Mouse (Mus musculus) heart, embryonic 16.5 days (tissue): ENCODE results near the gene Kif5c. TPM values are rescaled to one million over a fixed set of nuclear protein-coding genes. Genes with fewer than 3 reads are reported as not detected.

Experiments
- ATAC-seq: fragments of 200-750 bp; cut with Nextera tagmentation; replicated peaks from 2 replicates; pipeline ENCODE4 v1.8.0; 2017; ENCODE audit warnings: moderate number of reproducible peaks; ENCODE audit not compliant: insufficient read depth, low FRiP score; ENCODE audit errors: extremely low read depth
- H3K27ac ChIP-seq: fragments of 300-500 bp; sonication (generic); 2 replicates; pipeline ENCODE4 v1.5.1; 2014; ENCODE audit warnings: mild to moderate bottlenecking, low read length, control low read depth, moderate library complexity
- H3K27me3 ChIP-seq: fragments of 300-500 bp; sonication (generic); 2 replicates; pipeline ENCODE4 v1.6.1; 2014; ENCODE audit warnings: low read length, mixed read lengths; ENCODE audit not compliant: control insufficient read depth, insufficient read depth
- H3K36me3 ChIP-seq: fragments of 300-500 bp; sonication (generic); 2 replicates; pipeline ENCODE4 v1.6.1; 2014; ENCODE audit not compliant: control insufficient read depth, insufficient read depth
- H3K4me1 ChIP-seq: fragments of 300-500 bp; sonication (generic); 2 replicates; pipeline ENCODE4 v1.6.1; 2014; ENCODE audit warnings: low read length, mixed read lengths; ENCODE audit not compliant: control insufficient read depth, insufficient read depth
- H3K4me2 ChIP-seq: fragments of 300-500 bp; sonication (generic); 2 replicates; pipeline ENCODE4 v1.6.1; 2014; ENCODE audit warnings: low read depth, mild to moderate bottlenecking, control low read depth, low read length
- H3K4me3 ChIP-seq: fragments of 300-500 bp; sonication (generic); 2 replicates; pipeline ENCODE4 v1.5.1; 2014; ENCODE audit warnings: mild to moderate bottlenecking, control low read depth, low read length
- H3K9ac ChIP-seq: fragments of 300-500 bp; sonication (generic); 2 replicates; pipeline ENCODE4 v1.6.1; 2014; ENCODE audit warnings: low read length, control low read depth
- H3K9me3 ChIP-seq: fragments of 300-500 bp; sonication (generic); replicated peaks from 2 replicates; pipeline ENCODE4 v1.6.1; 2016; ENCODE audit warnings: low read length; ENCODE audit not compliant: control insufficient read depth
- WGBS: fragments of 180-500 bp; shearing (Covaris S2); extraction: QIAGEN DNeasy Blood & Tissue Kit; methylation state at CpG from one replicate; pipeline ENCODE4 v1.1.7; 2014; 5-methylcytosine and 5-hydroxymethylcytosine counted together
- polyA plus RNA-seq: library from polyadenylated mRNA; unstranded; fragments of >200 nt; fragmentation: Nextera tagmentation; extraction: Ambion mirVana; gene quantifications from 2 replicates; pipeline ENCODE4 v1.2.1, GENCODE M21; 2015

The Kif5c gene
- polyA plus RNA-seq = 0.80 and 0.86 TPM in 2 replicates

DNA sequence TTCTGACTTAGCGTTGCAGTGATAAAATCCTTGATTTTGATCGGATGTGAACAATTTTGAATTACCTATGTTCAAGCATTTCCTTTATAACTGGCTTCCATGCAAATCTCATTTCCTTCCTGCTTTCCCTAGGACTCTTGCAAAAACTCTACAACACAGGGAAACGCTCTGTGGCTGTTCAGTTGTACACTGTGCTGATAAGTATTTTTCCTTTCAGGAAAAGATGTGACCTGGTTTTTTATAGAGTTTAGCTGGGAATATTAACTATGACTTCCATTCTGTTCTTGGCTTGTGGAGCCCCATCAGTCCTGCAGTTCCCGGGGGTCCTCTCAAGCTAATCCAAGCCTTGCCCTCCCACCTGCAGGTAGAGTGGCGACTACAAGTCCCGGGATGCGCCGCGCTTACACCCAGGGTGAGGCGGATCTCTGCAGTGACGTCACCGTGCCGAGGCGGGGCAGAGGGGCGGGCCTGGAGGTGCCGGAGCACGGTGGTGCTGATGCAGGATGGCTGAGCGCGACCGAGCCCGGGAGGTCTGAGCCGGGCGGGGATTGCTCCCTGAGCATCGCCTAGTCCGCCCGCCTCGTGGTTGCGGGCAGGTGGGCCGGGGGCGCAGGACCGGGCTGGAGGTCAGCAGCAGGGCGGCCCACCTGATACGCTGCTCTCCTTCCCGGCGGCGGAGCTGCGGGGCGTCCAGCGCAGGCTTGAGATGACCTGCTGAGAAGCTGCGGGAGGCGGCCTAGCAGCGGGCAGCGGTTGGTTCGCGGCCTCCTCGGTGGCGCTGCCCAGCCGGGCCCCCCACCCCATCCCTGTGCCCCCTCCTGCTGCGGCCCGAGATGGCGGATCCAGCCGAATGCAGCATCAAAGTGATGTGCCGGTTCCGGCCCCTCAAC lies at the start of gene Kif5c:
Gene Kif5c (plus strand): TSS at position 470 of the 890 bp plus-strand sequence.
- no peaks in the 10 kb centered on the region for H3K36me3 ChIP-seq
- peaks cover 6% of the 10 kb centered on the region; the same call in 1 of the 2 replicates for H3K4me1 ChIP-seq
- H3K27ac ChIP-seq = no peak within 1 kb of the TSS
- 4% methylated on average over 53 of the region's 54 CpGs for WGBS
- H3K9me3 ChIP-seq = no peaks in the 10 kb centered on the region; the same call in 1 of the 2 replicates
- H3K27me3 ChIP-seq = peaks cover 25% of the 10 kb centered on the region
- peak within 1 kb of the TSS; percentile 70 for H3K4me3 ChIP-seq
- peak; percentile 92 for ATAC-seq
- peak within 1 kb of the TSS; percentile 95 for H3K4me2 ChIP-seq
- peak within 1 kb of the TSS; percentile 51 for H3K9ac ChIP-seq

DNA sequence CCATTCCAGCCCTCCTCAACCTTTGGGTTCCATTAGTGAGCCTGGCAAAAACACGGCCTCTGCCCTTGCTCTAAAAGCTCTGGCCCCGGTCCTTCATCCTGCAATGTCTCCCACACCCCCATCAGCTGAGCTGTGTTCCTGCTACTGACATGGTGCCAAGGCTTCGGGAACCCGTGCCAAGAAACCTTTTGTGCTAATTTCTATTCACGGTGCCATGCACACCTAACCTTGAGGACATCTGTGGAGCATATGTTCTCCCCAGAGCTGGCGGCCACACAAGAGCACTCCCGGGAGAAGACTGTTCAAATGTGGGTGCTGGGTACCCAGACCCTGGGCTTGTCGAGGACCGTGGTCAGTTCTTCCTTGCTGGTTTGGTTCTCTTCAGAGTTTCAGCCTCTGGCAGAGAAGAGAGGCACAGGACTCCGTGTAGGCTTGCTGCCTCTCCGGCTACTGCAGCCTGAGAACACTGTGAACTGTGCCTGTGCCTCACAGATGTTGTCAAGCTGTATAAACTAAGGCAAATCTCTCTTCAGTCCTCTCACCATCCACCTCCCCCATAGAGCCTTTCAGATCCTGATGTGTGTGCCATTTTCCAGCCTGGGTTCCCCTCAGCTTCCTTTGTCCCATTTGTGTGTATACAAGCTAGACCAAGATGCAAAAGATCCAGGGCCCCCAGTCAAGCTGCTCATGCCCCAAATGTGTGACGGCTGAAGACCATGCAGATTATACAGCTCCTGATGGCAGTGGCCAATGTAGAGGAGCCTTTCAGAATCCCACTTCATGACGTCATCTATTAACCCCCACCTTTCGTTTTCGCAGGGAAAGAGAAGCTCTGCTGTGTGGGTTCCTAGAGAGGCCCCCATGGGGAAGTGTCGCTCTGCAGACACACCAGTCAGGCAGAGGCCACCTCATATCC lies 49.0 kb upstream of the Kif5c start:
- no peaks in the 10 kb centered on the region for H3K27me3 ChIP-seq
- H3K36me3 ChIP-seq = no peaks in the 10 kb centered on the region
- no peaks in the 10 kb centered on the region for H3K9me3 ChIP-seq
- 46% methylated on average over 16 of the region's 16 CpGs for WGBS
- peak; percentile 80 for ATAC-seq
- no peak overlapping the region for H3K9ac ChIP-seq
- H3K4me2 ChIP-seq = peak overlapping the region; percentile 36
- peaks cover 9% of the 10 kb centered on the region for H3K4me1 ChIP-seq
- H3K4me3 ChIP-seq = no peak overlapping the region
- H3K27ac ChIP-seq = 0 out of 2 replicates have a peak overlapping the region, but pooled peaks have one; percentile 9

DNA sequence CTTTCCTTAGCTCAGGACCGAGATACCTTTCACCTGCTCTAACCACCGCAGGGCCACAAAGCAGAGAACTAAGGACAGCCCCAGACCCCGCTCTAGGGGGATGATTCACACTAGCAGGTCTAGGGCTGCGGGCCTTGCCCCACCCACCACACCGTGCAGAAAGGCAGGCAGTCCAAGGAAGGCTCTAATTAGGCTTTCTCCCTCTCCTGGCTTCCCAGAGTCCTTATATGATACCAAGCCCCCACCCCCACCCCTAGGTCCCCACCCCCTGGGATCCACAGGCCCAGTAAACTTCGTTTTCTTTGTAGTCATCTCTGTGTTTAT lies 48.4 kb upstream of the Kif5c start:
- Histone ChIP-seq H3K27me3 (no peaks in the 10 kb centered on the region), H3K9me3 (no peaks in the 10 kb centered on the region), H3K36me3 (no peaks in the 10 kb centered on the region), H3K4me1 (peaks cover 9% of the 10 kb centered on the region), H3K9ac (no peak overlapping the region), H3K4me2 (no peak overlapping the region), H3K4me3 (no peak overlapping the region), H3K27ac (no peak overlapping the region)
- WGBS = 42% methylated on average over 6 of the region's 6 CpGs
- 0 out of 2 replicates have a peak, but pooled peaks have one; percentile 10 for ATAC-seq

DNA sequence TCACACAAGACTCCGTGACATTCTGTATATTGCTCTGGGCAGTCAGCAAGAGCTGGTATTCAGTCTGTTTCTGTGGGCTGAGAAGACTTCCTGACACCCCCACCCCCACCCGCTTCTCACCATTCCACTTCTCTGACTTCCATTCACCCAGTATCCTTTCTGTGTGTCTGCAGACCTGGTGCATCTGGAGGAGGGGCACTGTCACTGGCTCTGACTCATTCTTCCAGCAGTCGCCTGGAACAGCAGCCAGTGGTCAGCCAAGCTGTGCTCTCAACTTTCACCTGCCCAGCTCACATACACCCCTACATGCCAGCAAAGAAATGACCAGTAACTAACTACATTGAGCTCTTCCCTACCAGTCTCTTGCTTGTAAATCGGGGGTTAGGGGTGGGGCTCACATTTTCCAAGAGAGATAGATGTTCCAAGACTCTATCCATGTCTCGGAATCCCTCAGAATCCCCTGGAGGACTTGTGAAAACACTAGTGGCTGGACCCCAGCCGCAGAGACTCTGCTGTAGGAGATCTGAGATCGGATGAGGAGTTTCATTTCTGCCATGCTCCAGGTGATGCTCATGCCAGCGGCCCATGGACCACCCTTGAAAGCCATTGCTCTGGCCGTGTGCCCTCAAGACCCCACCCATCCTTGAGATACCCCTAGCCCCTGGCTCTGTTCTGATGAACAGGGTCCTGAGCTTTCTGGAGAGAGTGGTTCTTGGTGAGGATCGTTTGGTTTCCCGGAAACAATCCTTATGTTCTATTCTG lies 47.8 kb upstream of the Kif5c start:
- 68% methylated on average over 11 of the region's 11 CpGs for WGBS
- Histone ChIP-seq H3K36me3 (no peaks in the 10 kb centered on the region), H3K9ac (no peak overlapping the region), H3K4me2 (no peak overlapping the region), H3K27ac (no peak overlapping the region), H3K9me3 (no peaks in the 10 kb centered on the region), H3K27me3 (no peaks in the 10 kb centered on the region), H3K4me1 (peaks cover 9% of the 10 kb centered on the region), H3K4me3 (no peak overlapping the region)
- ATAC-seq = no peak

DNA sequence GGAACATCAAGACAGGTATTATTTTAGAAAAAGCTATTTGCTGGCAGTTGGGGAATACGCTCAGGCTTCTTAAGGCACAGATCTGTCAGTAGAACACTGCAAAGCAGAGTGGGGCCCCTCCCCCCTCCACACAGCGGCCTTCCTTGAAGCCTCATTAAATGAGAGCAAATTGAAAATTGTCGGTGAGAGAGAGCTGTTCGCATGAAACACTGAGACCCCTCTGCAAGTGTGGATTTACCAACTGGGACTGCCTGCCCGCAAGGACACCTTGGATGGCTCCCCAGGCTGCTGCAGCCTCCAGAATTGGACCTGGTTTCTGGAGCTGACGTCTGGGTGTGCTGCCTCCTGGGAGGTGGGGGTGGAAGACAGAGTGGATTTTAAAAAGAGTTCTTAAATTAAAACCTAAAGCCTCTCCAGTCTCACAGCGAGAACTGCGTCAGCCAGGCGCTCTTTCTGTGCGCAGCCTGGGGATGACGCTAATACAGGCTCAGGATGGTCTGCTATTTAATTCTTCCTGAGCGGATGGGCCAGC lies 46.9 kb upstream of the Kif5c start:
- no peaks in the 10 kb centered on the region for H3K36me3 ChIP-seq
- no peak for ATAC-seq
- no peak overlapping the region for H3K4me2 ChIP-seq
- 64% methylated on average over 12 of the region's 12 CpGs for WGBS
- H3K4me1 ChIP-seq = peaks cover 9% of the 10 kb centered on the region
- H3K9ac ChIP-seq = no peak overlapping the region
- no peak overlapping the region for H3K4me3 ChIP-seq
- no peak overlapping the region for H3K27ac ChIP-seq
- H3K9me3 ChIP-seq = no peaks in the 10 kb centered on the region
- no peaks in the 10 kb centered on the region for H3K27me3 ChIP-seq

DNA sequence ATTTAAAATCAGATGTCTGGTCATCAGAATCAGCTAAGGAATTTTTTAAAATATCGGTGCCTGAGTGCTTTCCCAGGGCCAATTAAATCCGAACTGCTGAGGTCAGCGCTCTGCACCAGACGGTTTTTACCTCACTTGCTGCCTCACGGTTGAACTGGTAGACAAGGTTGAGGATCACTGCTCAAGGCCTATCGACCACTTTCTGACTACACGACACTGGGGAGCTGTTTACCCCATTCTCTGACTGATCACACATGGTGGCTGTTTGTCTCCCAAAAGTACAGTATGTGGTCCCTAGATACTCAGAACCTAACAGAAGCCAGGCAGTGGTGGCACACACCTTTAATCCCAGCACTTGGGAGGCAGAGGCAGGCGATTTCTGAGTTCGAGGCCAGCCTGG lies 46.4 kb upstream of the Kif5c start:
- ATAC-seq = no peak
- H3K27ac ChIP-seq = no peak overlapping the region
- 80% methylated on average over 9 of the region's 9 CpGs for WGBS
- no peaks in the 10 kb centered on the region; the same call in 1 of the 2 replicates for H3K9me3 ChIP-seq
- no peak overlapping the region for H3K4me2 ChIP-seq
- H3K4me3 ChIP-seq = no peak overlapping the region
- H3K4me1 ChIP-seq = peaks cover 9% of the 10 kb centered on the region
- no peaks in the 10 kb centered on the region for H3K27me3 ChIP-seq
- no peak overlapping the region for H3K9ac ChIP-seq
- no peaks in the 10 kb centered on the region for H3K36me3 ChIP-seq

DNA sequence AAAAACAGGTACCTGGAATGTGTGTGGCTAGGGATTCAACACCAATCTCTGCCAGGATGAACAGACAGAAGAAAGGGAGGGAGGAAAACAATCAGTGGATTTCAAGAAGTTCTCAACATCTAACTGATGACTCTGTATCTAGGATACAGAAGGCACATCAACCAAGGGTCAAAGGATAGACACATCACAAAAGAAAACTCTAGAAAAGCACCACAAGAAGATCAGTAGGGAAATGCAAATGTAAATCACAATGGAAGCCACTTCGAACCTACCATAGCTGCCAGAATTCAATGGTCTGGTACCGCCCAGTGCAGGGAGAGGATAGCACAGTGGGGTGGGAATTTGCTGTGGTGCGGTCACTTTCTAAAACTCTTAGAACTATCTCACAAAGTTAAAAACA lies 45.8 kb upstream of the Kif5c start:
- Histone ChIP-seq H3K4me3 (no peak overlapping the region), H3K4me1 (peaks cover 9% of the 10 kb centered on the region), H3K36me3 (no peaks in the 10 kb centered on the region), H3K4me2 (no peak overlapping the region), H3K9me3 (no peaks in the 10 kb centered on the region; the same call in 1 of the 2 replicates), H3K9ac (no peak overlapping the region), H3K27me3 (no peaks in the 10 kb centered on the region), H3K27ac (no peak overlapping the region)
- 88% methylated on average over 3 of the region's 3 CpGs for WGBS
- no peak for ATAC-seq

DNA sequence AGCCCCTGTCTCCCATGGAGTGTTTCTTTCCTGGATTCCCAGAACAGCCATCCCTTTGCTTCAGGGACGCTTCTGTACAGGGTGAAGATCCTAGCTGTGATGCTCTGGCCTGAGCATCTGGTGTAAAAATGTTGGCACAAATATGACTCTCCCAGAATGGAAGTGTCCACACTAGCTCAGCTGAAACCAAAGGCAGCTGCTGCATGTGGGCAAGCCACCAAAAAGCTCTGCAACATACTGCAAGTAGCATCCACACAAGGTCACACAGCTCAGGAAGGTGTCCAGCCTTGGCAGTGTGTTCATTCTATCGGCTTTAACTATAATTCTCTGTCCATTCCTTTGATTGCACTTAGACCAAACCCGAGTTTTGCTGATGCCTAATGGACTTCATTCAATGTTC lies 38.5 kb upstream of the Kif5c start:
- no peaks in the 10 kb centered on the region for H3K27me3 ChIP-seq
- H3K4me3 ChIP-seq = no peak overlapping the region
- H3K27ac ChIP-seq = no peak overlapping the region
- H3K4me2 ChIP-seq = no peak overlapping the region
- H3K9ac ChIP-seq = no peak overlapping the region
- H3K36me3 ChIP-seq = no peaks in the 10 kb centered on the region
- no peaks in the 10 kb centered on the region for H3K4me1 ChIP-seq
- no peaks in the 10 kb centered on the region; the same call in 1 of the 2 replicates for H3K9me3 ChIP-seq
- WGBS = 74% methylated on average over 3 of the region's 3 CpGs
- ATAC-seq = no peak
